Mouse (Mus musculus): ENCODE measurements around the gene 1700028J19Rik. TPM values are rescaled to one million over a fixed set of nuclear protein-coding genes. Genes with fewer than 3 reads are reported as not detected.

Gene 1700028J19Rik
- polyA plus RNA-seq, 1 experiment = 27.2 TPM

DNA sequence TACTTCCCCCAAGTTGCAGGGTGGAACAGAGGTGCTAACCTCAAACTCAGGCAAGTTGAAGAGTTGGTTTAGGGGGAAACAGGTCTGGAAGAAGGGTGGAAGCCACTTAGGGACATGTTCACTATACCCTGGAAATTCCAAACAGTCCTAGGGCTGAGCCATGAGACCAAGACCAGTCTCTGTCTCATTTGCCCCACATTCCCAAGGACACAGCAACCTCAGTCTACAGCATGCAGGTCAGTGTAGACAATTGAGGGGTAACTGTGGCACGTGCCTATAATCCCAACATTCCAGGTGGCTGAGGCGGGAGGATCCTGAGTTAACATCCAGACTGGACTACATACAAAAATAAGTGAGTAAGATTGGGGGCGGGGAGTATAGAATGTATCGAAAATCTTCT lies 2.8 kb upstream of the 1700028J19Rik start:
- H3K27ac ChIP-seq (ENCODE audit: insufficient read depth, low read depth, low read length) = no peak overlapping the region
- no peak for TF ChIP-seq POLR2A (IDR thresholded peaks at IDR 0.05; ENCODE audit: low read depth, low read length)
- no peak for TF ChIP-seq CTCF (conservative IDR thresholded peaks at IDR 0.05; ENCODE audit: insufficient read depth, insufficient read length, low read depth, low read length)
- 90% methylated on average over 4 of the region's 4 CpGs for WGBS
- H3K36me3 ChIP-seq (ENCODE audit: control insufficient read depth, insufficient read depth, low read length) = no peaks in the 10 kb centered on the region
- H3K4me1 ChIP-seq (ENCODE audit: control insufficient read depth, insufficient read depth, low read length) = peaks cover 8% of the 10 kb centered on the region; the same call in 1 of the 2 replicates
- no peaks in the 10 kb centered on the region for H3K27me3 ChIP-seq (replicated peaks; ENCODE audit: control insufficient read depth, insufficient read depth, low read length)
- H3K4me3 ChIP-seq (ENCODE audit: insufficient read depth, low read depth, low read length) = no peak overlapping the region
- DNase-seq = no peak

DNA sequence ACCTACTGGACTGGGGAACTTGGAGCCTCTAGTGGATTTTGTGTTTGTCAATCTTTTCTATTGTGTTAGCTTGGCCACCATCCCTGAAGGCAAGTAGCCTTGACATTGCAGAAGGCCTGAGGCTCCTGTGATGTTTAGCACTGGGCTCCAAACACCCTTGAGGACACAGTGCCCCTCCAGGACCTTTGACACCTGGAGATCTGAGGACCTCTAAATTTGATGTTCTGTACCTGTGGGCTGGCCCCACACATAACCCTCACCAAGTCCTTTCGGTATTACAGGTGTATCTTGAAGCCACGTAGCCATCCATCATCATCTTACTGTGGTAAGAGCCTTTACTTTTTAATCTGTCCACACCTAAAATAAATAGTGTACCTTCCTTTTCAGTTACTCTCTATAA lies 1.5 kb upstream of the 1700028J19Rik start:
- WGBS = 91% methylated on average over 2 of the region's 2 CpGs
- DNase-seq = no peak
- TF ChIP-seq POLR2A (IDR thresholded peaks at IDR 0.05; ENCODE audit: low read depth, low read length) (no peak), CTCF (conservative IDR thresholded peaks at IDR 0.05; ENCODE audit: insufficient read depth, insufficient read length, low read depth, low read length) (no peak)
- no peaks in the 10 kb centered on the region for H3K27me3 ChIP-seq (replicated peaks; ENCODE audit: control insufficient read depth, insufficient read depth, low read length)
- no peaks in the 10 kb centered on the region for H3K36me3 ChIP-seq (ENCODE audit: control insufficient read depth, insufficient read depth, low read length)
- H3K4me3 ChIP-seq (ENCODE audit: insufficient read depth, low read depth, low read length) = no peak overlapping the region
- H3K27ac ChIP-seq (ENCODE audit: insufficient read depth, low read depth, low read length) = no peak overlapping the region
- H3K4me1 ChIP-seq (ENCODE audit: control insufficient read depth, insufficient read depth, low read length) = peaks cover 8% of the 10 kb centered on the region; the same call in 1 of the 2 replicates

- Histone ChIP-seq H3K27me3 (replicated peaks; ENCODE audit: control insufficient read depth, insufficient read depth, low read length) (no peaks in the 10 kb centered on the region), H3K4me3 (ENCODE audit: insufficient read depth, low read depth, low read length) (peak overlapping the region; percentile 96), H3K36me3 (ENCODE audit: control insufficient read depth, insufficient read depth, low read length) (no peaks in the 10 kb centered on the region), H3K4me1 (ENCODE audit: control insufficient read depth, insufficient read depth, low read length) (peaks cover 8% of the 10 kb centered on the region; the same call in 1 of the 2 replicates), H3K27ac (ENCODE audit: insufficient read depth, low read depth, low read length) (peak overlapping the region; percentile 84)
- TF ChIP-seq POLR2A (IDR thresholded peaks at IDR 0.05; ENCODE audit: low read depth, low read length) = no peak
- WGBS = under 1% methylated on average over 23 of the region's 23 CpGs
- DNase-seq = no peak
These were observed 532 bp upstream of the 1700028J19Rik start for GRCm38 (mm10) chr7:44246984-44247470.

DNA sequence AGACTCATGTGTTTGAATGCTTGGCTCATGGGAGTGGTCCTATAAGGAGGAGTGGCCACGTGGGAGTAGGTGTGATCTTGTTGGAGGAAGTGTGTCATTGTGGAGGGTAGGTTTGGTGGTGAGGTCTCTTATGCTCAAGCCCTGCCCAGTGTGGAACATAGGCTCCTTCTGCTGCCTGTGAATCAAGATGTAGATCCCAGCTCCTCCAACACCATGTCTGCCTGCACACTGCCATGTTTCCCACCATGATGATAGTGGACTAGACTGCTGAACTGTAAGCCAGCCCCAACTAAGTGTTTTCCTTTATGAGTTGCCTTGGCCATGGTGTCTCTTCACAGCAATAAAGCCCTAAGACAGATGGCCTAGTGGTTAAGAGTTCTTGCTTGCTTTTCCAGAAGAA lies 2.4 kb downstream of the 1700028J19Rik start:
- H3K27ac ChIP-seq (ENCODE audit: insufficient read depth, low read depth, low read length) = no peak overlapping the region
- TF ChIP-seq CTCF (conservative IDR thresholded peaks at IDR 0.05; ENCODE audit: insufficient read depth, insufficient read length, low read depth, low read length) (no peak), POLR2A (IDR thresholded peaks at IDR 0.05; ENCODE audit: low read depth, low read length) (no peak)
- 41% methylated on average over 1 of the region's 1 CpGs for WGBS
- H3K4me1 ChIP-seq (ENCODE audit: control insufficient read depth, insufficient read depth, low read length) = peaks cover 8% of the 10 kb centered on the region; the same call in 1 of the 2 replicates
- DNase-seq = no peak
- no peak overlapping the region for H3K4me3 ChIP-seq (ENCODE audit: insufficient read depth, low read depth, low read length)
- H3K36me3 ChIP-seq (ENCODE audit: control insufficient read depth, insufficient read depth, low read length) = no peaks in the 10 kb centered on the region
- no peaks in the 10 kb centered on the region for H3K27me3 ChIP-seq (replicated peaks; ENCODE audit: control insufficient read depth, insufficient read depth, low read length)

DNA sequence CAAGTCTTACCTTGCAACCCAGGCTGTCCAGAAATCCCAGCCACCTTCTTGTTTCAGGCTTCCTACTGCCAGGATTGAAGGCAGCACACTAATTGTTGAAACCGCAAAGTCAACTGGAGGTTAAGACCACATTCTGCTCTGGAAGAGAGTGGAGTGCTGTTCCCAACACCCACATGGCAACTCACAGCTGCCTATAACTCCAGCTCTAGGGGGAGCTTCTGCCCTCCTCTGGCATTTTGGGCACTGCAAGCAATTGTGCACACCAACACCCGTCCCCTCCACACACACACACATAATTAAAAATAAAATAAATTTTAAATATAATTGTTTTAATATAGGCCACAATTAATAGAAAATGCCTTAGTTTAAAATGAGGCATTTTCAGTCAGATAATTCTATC lies 5.3 kb downstream of the 1700028J19Rik start:
- H3K4me3 ChIP-seq (ENCODE audit: insufficient read depth, low read depth, low read length) = peak overlapping the region; percentile 35
- H3K27me3 ChIP-seq (replicated peaks; ENCODE audit: control insufficient read depth, insufficient read depth, low read length) = no peaks in the 10 kb centered on the region
- 57% methylated on average over 2 of the region's 2 CpGs for WGBS
- TF ChIP-seq CTCF (conservative IDR thresholded peaks at IDR 0.05; ENCODE audit: insufficient read depth, insufficient read length, low read depth, low read length) = peak; percentile 44; the same call in 1 of the 2 replicates
- TF ChIP-seq POLR2A (IDR thresholded peaks at IDR 0.05; ENCODE audit: low read depth, low read length) = no peak
- H3K27ac ChIP-seq (ENCODE audit: insufficient read depth, low read depth, low read length) = peak overlapping the region; percentile 89
- peaks cover 8% of the 10 kb centered on the region; the same call in 1 of the 2 replicates for H3K4me1 ChIP-seq (ENCODE audit: control insufficient read depth, insufficient read depth, low read length)
- DNase-seq = peak; percentile 41
- H3K36me3 ChIP-seq (ENCODE audit: control insufficient read depth, insufficient read depth, low read length) = no peaks in the 10 kb centered on the region

DNA sequence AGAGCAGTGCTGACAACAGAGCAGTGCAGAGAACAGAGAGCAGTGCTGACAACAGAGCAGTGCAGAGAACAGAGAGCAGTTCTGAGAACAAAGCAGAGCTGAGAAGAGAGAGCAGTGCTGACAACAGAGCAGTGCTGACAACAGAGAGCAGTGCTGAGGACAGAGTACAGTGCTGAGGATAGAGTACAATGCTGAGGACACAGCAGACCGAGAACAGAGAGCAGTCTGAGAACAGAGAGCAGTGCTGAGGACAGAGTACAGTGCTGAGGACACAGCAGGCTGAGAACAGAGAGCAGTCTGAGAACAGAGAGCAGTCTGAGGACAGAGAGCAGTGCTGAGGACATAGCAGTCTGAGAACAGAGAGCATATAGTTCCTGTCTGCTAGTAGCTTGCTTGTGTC lies 5.8 kb downstream of the 1700028J19Rik start:
- WGBS = 31% methylated on average over 1 of the region's 1 CpGs
- Histone ChIP-seq H3K4me3 (ENCODE audit: insufficient read depth, low read depth, low read length) (peak overlapping the region; percentile 35), H3K36me3 (ENCODE audit: control insufficient read depth, insufficient read depth, low read length) (no peaks in the 10 kb centered on the region), H3K4me1 (ENCODE audit: control insufficient read depth, insufficient read depth, low read length) (peaks cover 7% of the 10 kb centered on the region; the same call in 1 of the 2 replicates), H3K27me3 (replicated peaks; ENCODE audit: control insufficient read depth, insufficient read depth, low read length) (no peaks in the 10 kb centered on the region), H3K27ac (ENCODE audit: insufficient read depth, low read depth, low read length) (peak overlapping the region; percentile 89)
- DNase-seq = peak; percentile 58
- TF ChIP-seq POLR2A (IDR thresholded peaks at IDR 0.05; ENCODE audit: low read depth, low read length) (no peak), CTCF (conservative IDR thresholded peaks at IDR 0.05; ENCODE audit: insufficient read depth, insufficient read length, low read depth, low read length) (no peak)

DNA sequence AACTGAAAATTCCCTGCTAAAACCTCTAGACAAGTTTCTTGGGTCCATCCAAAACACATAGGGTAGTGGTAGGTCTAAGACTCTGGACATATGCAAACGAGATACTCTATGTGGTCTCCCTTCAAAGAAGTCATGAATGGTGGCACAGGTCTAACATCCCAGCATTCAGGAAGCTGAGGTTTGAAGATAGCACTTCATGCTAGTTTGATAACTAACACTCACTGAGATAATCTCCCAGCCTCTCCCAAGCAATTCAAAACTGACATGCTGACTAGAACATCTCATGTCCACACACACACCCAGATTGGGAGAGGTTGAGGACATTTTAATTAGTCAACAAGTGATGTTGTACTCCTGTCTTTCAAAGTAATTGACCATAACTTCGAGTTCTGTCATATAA lies 6.6 kb downstream of the 1700028J19Rik start:
- TF ChIP-seq CTCF (conservative IDR thresholded peaks at IDR 0.05; ENCODE audit: insufficient read depth, insufficient read length, low read depth, low read length) = no peak
- TF ChIP-seq POLR2A (IDR thresholded peaks at IDR 0.05; ENCODE audit: low read depth, low read length) = no peak

More for the DNA sequence above, 6.6 kb downstream of the 1700028J19Rik start:
- WGBS = 44% methylated on average over 2 of the region's 2 CpGs
- no peaks in the 10 kb centered on the region for H3K36me3 ChIP-seq (ENCODE audit: control insufficient read depth, insufficient read depth, low read length)
- H3K27ac ChIP-seq (ENCODE audit: insufficient read depth, low read depth, low read length) = peak overlapping the region; percentile 89; the same call in 1 of the 2 replicates
- no peaks in the 10 kb centered on the region for H3K4me1 ChIP-seq (ENCODE audit: control insufficient read depth, insufficient read depth, low read length)
- no peaks in the 10 kb centered on the region for H3K27me3 ChIP-seq (replicated peaks; ENCODE audit: control insufficient read depth, insufficient read depth, low read length)
- H3K4me3 ChIP-seq (ENCODE audit: insufficient read depth, low read depth, low read length) = no peak overlapping the region
- DNase-seq = no peak

Measured in kidney, adult 2 months (tissue).